Mouse (Mus musculus): ENCODE measurements around the gene Gatad2a. TPM values are rescaled to one million over a fixed set of nuclear protein-coding genes. Genes with fewer than 3 reads are reported as not detected.
"Not testable (repeated sequence)": the region's sequence is repeated elsewhere in the genome, so short reads cannot be mapped to it uniquely, and the experiment has no call there.

The Gatad2a gene
- polyA plus RNA-seq, 1 experiment from 2014 or later: 30.6 TPM

DNA sequence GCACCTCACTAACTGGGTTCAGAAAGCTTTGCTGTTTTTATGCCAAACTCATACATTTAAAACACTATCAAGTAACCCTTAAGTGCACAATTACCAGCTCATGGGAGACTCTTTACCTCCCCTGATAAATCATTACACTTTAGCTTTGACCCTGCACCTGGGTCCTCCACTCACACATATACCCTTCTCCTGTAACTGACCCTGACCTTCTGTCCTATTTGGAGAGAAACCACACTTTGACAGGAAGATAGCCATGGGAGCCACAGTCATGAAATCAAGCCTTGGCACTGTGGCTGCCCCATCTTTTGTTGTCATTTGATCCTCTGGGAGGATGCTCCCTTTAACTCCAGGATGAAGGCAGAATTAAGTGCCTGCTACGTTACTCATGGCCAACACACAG is 41.5 kb downstream of the Gatad2a start:
- H3K27me3 ChIP-seq: no peaks in the 10 kb centered on the region
- no peaks in the 10 kb centered on the region for H3K36me3 ChIP-seq
- no peak overlapping the region for H3K4me2 ChIP-seq
- no peak overlapping the region for H3K9ac ChIP-seq
- H3K4me1 ChIP-seq (replicated peaks): peaks cover 33% of the 10 kb centered on the region
- H3K4me3 ChIP-seq: no peak overlapping the region
- no peak for ATAC-seq (ENCODE audit: low read depth)
- H3K9me3 ChIP-seq: no peaks in the 10 kb centered on the region
- 61% methylated on average over 1 of the region's 1 CpGs for WGBS
- no peak overlapping the region for H3K27ac ChIP-seq (replicated peaks)

DNA sequence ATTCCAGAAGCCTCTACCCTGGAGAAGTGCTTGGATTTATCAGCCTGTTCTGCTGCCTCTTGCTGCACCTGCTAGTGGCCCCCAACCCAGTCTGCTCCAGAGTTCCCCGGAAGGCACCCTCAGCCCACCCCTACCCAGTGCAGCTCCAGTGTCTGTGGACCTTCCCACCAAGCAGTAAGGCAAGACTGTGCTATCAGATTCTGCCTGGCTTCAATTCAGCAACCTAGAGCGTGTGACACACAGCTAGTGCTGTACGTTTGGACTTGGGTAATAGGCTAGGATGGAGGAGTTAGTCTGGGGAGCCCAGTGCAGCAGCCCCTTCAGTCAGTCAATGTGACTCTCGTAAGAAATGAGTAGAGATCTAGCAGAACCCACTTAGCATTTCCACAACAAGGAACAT is 42.0 kb downstream of the Gatad2a start:
- no peak overlapping the region for H3K9ac ChIP-seq
- ATAC-seq (ENCODE audit: low read depth): no peak
- H3K27ac ChIP-seq (replicated peaks): no peak overlapping the region
- no peak overlapping the region for H3K4me3 ChIP-seq
- no peaks in the 10 kb centered on the region for H3K9me3 ChIP-seq
- no peak overlapping the region for H3K4me2 ChIP-seq
- H3K4me1 ChIP-seq (replicated peaks): peaks cover 33% of the 10 kb centered on the region
- no peaks in the 10 kb centered on the region for H3K27me3 ChIP-seq
- WGBS: 86% methylated on average over 4 of the region's 4 CpGs
- no peaks in the 10 kb centered on the region for H3K36me3 ChIP-seq

DNA sequence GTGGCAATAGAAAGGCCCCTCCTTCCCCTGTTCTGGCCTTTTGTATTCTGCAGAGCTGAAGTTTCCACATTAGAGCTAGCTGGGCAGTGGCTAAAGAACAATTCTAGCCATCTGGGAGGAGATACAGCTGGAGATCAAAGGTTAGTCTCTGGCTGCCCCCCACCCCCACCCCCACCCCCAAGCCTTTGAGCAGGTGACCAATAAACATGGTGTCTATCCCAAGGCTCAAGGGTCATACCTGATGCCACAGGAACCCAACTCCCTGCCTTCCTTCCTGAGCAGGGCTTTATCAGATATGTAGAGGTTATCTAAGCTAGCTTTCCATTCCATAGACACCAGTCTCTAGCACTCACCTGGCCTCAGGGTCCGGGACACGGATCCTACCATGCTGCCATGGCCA is 45.9 kb downstream of the Gatad2a start:
- Histone ChIP-seq H3K4me3 (no peak overlapping the region), H3K36me3 (no peaks in the 10 kb centered on the region), H3K9ac (no peak overlapping the region), H3K4me2 (no peak overlapping the region), H3K4me1 (replicated peaks) (peaks cover 12% of the 10 kb centered on the region; the same call in 1 of the 2 replicates), H3K27ac (replicated peaks) (no peak overlapping the region), H3K27me3 (no peaks in the 10 kb centered on the region), H3K9me3 (no peaks in the 10 kb centered on the region)
- WGBS: 95% methylated on average over 2 of the region's 2 CpGs
- ATAC-seq (ENCODE audit: low read depth): no peak

- H3K9me3 ChIP-seq; ATAC-seq (ENCODE audit: low read depth); H3K27ac ChIP-seq (replicated peaks); H3K9ac ChIP-seq; H3K36me3 ChIP-seq; H3K27me3 ChIP-seq; H3K4me3 ChIP-seq; H3K4me2 ChIP-seq: not testable (repeated sequence)
- WGBS: 80% methylated on average over 3 of the region's 3 CpGs
- peaks cover 12% of the 10 kb centered on the region for H3K4me1 ChIP-seq (replicated peaks)
Observed at GRCm38 (mm10) chr8:69942495-69942894, 53.7 kb downstream of the Gatad2a start.

DNA sequence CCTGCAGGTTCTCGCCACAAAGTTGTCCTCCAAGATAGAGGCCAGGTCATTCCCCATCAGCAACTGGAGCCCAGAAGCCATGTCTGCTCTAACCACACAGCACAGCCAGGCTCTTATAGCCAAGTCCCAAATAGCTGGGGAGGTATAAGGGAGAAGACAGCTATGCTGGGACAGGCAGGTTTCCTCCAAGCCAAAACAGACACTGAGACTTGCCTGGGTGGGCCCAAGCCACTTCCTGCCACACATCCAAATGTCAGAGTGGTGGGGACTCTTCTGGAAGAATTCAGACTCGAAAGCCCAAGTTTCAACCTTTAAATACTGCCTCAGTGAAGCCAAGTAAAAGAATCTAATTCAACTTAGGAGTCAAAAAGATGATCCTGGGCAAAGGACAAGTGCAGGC is 55.8 kb downstream of the Gatad2a start:
- no peaks in the 10 kb centered on the region for H3K9me3 ChIP-seq
- H3K27me3 ChIP-seq: no peaks in the 10 kb centered on the region
- H3K9ac ChIP-seq: no peak overlapping the region
- peaks cover 27% of the 10 kb centered on the region for H3K4me1 ChIP-seq (replicated peaks)
- no peak overlapping the region for H3K4me2 ChIP-seq
- no peak for ATAC-seq (ENCODE audit: low read depth)
- peaks cover 5% of the 10 kb centered on the region; the same call in 1 of the 2 replicates for H3K36me3 ChIP-seq
- H3K27ac ChIP-seq (replicated peaks): no peak overlapping the region
- no peak overlapping the region for H3K4me3 ChIP-seq
- 90% methylated on average over 2 of the region's 2 CpGs for WGBS

- no peak overlapping the region for H3K4me2 ChIP-seq
- no peaks in the 10 kb centered on the region for H3K27me3 ChIP-seq
- 68% methylated on average over 3 of the region's 3 CpGs for whole genome bisulfite sequencing
- H3K27ac ChIP-seq (replicated peaks): 0 out of 2 replicates have a peak overlapping the region, but pooled peaks have one; percentile 18
- peaks cover 11% of the 10 kb centered on the region; the same call in 1 of the 2 replicates for H3K36me3 ChIP-seq
- ATAC-seq (ENCODE audit: low read depth): no peak
- H3K4me3 ChIP-seq: no peak overlapping the region
- H3K4me1 ChIP-seq (replicated peaks): peaks cover 27% of the 10 kb centered on the region
- H3K9me3 ChIP-seq: no peaks in the 10 kb centered on the region
- no peak overlapping the region for H3K9ac ChIP-seq
Observed at GRCm38 (mm10) chr8:69939633-69940032, 56.6 kb downstream of the Gatad2a start.

DNA sequence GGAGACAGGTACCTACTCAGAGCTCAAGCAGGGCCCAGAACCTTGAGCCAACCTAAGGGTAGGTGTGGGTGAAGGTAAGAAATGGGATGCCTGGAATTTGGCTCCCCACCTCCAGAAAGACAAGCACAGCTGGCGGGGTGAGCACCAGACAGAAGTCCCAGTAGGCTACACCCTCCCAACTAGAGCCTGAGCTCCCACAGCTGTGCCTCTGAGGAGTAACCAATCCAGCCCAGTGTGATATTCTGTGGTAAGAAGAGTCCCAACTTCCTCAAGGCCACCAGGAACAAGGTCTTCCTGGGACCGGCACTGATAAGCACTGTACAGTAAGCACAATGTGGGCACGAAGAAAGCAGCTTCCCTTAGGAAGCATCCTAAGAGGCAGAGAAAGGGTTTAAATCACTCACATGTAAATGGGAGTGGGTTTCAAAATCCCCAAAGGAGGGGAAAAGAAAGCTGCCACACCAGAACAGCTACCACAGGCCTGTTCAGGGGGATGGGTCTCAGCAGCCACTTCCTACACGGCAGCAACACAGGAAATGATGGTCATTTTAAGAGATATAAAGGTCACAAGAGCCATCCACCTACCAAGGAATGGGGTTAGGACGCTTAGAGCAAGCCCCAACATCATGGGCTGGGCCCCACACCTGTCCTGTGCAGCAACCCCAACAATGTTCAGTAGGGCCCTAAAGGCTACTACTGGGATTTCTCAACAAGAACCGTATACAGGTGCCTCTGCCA is 57.8 kb downstream of the Gatad2a start:
- Histone ChIP-seq H3K4me2 (no peak overlapping the region), H3K4me3 (no peak overlapping the region), H3K4me1 (replicated peaks) (peaks cover 27% of the 10 kb centered on the region), H3K36me3 (peaks cover 22% of the 10 kb centered on the region), H3K27ac (replicated peaks) (no peak overlapping the region), H3K27me3 (no peaks in the 10 kb centered on the region), H3K9ac (no peak overlapping the region), H3K9me3 (no peaks in the 10 kb centered on the region)
- no peak for ATAC-seq (ENCODE audit: low read depth)
- WGBS: 86% methylated on average over 6 of the region's 6 CpGs

DNA sequence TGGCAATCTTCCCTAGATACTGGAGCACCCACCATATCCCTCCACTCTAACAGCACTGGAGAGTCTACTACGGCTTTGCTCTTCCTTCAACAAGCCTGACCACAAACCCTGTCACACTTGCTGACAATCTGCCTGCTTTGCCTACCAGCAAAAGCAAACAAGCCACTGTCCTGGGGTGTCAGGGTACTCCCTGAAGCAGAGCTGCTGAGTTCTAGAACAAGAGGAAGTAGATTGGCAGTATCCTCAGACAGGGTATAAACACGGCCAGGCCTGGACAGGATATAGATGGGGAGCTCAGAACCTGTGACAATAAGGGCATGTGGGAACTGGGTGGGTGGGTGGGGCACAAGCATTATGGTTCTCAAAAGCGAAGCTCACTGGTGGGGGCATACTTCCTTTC is 58.7 kb downstream of the Gatad2a start:
- no peak for ATAC-seq (ENCODE audit: low read depth)
- WGBS: 85% methylated on average over 3 of the region's 3 CpGs
- Histone ChIP-seq H3K4me1 (replicated peaks) (peaks cover 27% of the 10 kb centered on the region), H3K27ac (replicated peaks) (no peak overlapping the region), H3K9me3 (no peaks in the 10 kb centered on the region), H3K4me2 (no peak overlapping the region), H3K4me3 (no peak overlapping the region), H3K9ac (no peak overlapping the region), H3K36me3 (peaks cover 22% of the 10 kb centered on the region), H3K27me3 (no peaks in the 10 kb centered on the region)

DNA sequence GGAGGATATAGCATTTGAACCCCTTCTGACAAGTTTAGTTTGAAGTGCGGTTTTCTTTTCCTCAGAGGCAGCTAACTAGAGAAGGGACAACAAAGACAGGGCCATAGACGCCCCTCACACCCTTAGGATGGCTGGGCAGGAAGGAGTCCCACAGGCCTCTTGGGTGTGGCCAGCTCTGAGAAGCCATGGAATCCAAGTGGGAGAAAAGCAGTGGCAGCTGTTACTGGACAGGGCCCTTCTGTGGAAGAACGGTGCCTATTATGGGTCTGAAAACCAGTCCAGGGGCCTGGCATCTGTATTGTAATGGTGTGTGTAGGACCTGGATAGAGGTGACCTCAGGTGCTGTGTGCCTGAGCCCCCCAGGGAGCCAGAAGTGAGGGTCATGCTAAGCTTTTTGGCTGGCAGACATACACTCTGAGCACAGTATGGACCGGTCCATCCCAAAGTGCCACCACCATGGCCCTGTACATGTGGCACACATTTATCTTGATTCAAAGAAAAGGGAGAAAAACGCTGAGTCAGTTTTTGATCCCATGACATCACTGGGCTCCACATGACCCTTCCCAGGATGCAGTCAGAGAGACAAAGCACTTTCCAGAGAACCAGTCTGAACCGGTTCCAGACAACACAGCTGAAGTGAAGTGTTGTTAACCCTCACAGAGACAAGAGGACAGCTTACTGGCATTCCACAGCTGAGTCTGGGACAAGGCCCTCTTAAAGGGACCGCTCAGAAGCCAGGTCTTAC is 60.0 kb downstream of the Gatad2a start:
- no peak overlapping the region for H3K4me3 ChIP-seq
- peaks cover 27% of the 10 kb centered on the region for H3K4me1 ChIP-seq (replicated peaks)
- H3K4me2 ChIP-seq: no peak overlapping the region
- peak overlapping the region; percentile 61 for H3K27ac ChIP-seq (replicated peaks)
- H3K27me3 ChIP-seq: no peaks in the 10 kb centered on the region
- 67% methylated on average over 7 of the region's 7 CpGs for WGBS
- peak; percentile 74 for ATAC-seq (ENCODE audit: low read depth)
- H3K9me3 ChIP-seq: no peaks in the 10 kb centered on the region
- peaks cover 22% of the 10 kb centered on the region for H3K36me3 ChIP-seq
- H3K9ac ChIP-seq: no peak overlapping the region

DNA sequence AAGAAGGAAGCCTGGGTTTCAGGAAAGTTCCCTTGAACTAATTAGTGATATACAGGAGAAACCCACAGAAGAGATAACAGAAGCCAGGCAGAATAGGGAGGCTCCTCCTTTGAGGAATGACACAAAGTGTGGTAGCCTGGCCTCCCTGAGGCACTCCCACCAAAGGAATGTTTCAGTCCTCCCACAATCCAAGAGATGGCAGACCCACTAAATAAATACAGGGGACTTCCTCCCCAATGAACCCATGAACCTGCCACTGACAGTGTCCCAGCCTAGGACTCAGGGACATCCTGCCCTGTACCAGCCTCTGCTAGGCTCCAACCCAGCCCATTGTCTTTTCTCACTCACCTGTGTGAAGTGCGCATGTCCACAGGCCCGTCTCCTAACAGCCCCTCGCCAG is 60.8 kb downstream of the Gatad2a start:
- Histone ChIP-seq H3K4me2 (no peak overlapping the region), H3K4me3 (no peak overlapping the region), H3K27me3 (no peaks in the 10 kb centered on the region), H3K36me3 (peaks cover 22% of the 10 kb centered on the region), H3K9ac (no peak overlapping the region), H3K27ac (replicated peaks) (no peak overlapping the region), H3K4me1 (replicated peaks) (peaks cover 26% of the 10 kb centered on the region), H3K9me3 (no peaks in the 10 kb centered on the region)
- 95% methylated on average over 3 of the region's 3 CpGs for WGBS
- no peak; the same call in 1 of the 2 replicates for ATAC-seq (ENCODE audit: low read depth)

- H3K9ac ChIP-seq: no peak overlapping the region
- peaks cover 20% of the 10 kb centered on the region for H3K4me1 ChIP-seq (replicated peaks)
- H3K4me2 ChIP-seq: no peak overlapping the region
- no peaks in the 10 kb centered on the region for H3K27me3 ChIP-seq
- H3K9me3 ChIP-seq: no peaks in the 10 kb centered on the region
- 93% methylated on average over 5 of the region's 5 CpGs for WGBS
- ATAC-seq (ENCODE audit: low read depth): no peak
- H3K36me3 ChIP-seq: peaks cover 22% of the 10 kb centered on the region
- H3K27ac ChIP-seq (replicated peaks): no peak overlapping the region
- H3K4me3 ChIP-seq: no peak overlapping the region
Observed at GRCm38 (mm10) chr8:69934582-69934981, 61.6 kb downstream of the Gatad2a start.

DNA sequence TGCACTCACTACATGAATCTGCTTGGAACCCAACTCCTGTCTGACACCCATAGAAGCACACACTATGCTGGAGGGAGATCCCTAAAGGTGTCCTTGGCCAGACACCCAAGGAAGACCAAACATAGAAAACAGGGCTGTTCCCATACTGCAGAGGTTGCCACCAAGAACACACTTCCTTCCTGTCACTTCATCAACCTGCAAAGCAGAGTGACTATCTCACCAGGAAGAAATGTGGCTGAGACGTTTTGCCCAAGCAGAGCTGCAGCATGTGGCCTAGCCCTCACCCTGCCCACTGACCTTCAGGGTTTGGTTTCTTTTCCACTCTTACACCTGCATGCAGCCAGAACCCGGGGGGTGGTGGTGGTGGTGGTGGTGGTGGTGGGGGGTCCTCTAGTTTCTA is 62.4 kb downstream of the Gatad2a start:
- Histone ChIP-seq H3K9me3 (no peaks in the 10 kb centered on the region), H3K27me3 (no peaks in the 10 kb centered on the region), H3K9ac (no peak overlapping the region), H3K36me3 (peaks cover 22% of the 10 kb centered on the region), H3K4me1 (replicated peaks) (peaks cover 20% of the 10 kb centered on the region), H3K27ac (replicated peaks) (no peak overlapping the region), H3K4me3 (no peak overlapping the region), H3K4me2 (no peak overlapping the region)
- ATAC-seq (ENCODE audit: low read depth): no peak
- WGBS: 78% methylated on average over 2 of the region's 2 CpGs

All from neural tube, embryonic 13.5 days (tissue).